Mouse (Mus musculus): Measurements from ENCODE around the gene Foxp1.

Gene Foxp1

GRCm38 (mm10) chr6:99028161-99028988 lies 494.1 kb downstream of the Foxp1 start:
- no peak for TF ChIP-seq GATA4 (IDR thresholded peaks at IDR 0.05; ENCODE audit: insufficient replicate concordance, low read length)

- no peak for TF ChIP-seq GATA4 (IDR thresholded peaks at IDR 0.05; ENCODE audit: insufficient replicate concordance, low read length)
These were observed 494.9 kb downstream of the Foxp1 start for GRCm38 (mm10) chr6:99027542-99028160.

GRCm38 (mm10) chr6:99026635-99027541 lies 495.6 kb downstream of the Foxp1 start:
- TF ChIP-seq GATA4 (IDR thresholded peaks at IDR 0.05; ENCODE audit: insufficient replicate concordance, low read length) = no peak

DNA sequence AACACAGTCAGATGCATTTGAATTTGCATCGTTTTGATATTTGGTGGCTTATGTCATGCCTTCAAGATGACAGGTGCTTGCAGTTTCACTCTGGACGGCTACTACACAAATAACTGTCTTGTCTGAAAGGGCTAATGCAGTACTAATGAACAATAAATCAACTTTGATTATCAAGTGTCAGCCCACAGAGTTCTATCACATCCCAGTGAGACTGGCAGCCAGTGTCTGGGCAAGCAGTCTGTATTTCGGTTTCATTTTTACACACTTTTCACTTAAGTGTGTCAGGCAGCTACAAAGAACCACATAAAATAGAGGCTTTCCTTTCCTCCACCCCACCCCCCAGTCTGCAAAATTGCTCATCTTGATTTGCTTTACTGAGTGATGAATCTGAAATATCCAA lies 496.5 kb downstream of the Foxp1 start:
- TF ChIP-seq GATA4 (IDR thresholded peaks at IDR 0.05; ENCODE audit: insufficient replicate concordance, low read length) = no peak

DNA sequence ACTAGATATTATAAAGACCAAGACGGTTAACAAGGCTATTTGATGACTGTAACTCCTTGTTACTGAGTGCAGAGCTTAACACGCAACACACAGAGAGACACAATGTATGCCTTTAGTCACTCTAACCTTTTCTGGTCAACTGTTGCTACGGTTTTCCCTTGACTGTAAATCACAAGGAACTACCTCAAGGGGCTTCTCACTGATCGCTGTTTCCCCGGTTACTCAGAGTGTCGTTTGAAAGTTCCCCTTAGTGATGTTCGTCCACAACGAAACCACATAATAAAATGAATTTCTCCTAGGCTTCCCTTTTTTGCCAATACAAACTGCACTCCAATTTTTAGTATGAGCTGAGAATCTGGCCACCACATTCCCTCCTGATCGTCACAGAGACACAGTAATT lies 497.9 kb downstream of the Foxp1 start:
- no peak for TF ChIP-seq GATA4 (IDR thresholded peaks at IDR 0.05; ENCODE audit: insufficient replicate concordance, low read length)

GRCm38 (mm10) chr6:99020570-99021444 lies 501.7 kb downstream of the Foxp1 start:
- TF ChIP-seq GATA4 (IDR thresholded peaks at IDR 0.05; ENCODE audit: insufficient replicate concordance, low read length) = peak; percentile 76; the same call in 1 of the 2 replicates

DNA sequence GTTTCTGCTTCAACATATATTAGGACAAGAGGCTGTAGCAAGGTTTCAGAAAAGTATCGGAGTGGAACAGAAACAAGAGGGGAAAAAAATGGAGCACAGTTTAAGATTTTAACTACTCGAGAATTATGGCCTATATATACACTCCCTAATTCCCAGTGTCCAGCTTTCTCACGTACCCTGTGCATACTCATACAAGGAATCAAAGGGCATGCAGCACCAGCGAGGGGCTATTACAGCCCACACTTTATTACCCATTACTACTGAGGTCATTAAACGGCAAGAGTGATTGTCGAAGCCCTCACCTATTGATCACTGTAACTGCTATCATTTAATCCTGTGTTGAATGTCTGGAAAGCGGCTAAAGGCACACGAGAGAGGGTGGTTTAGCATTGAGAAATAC lies 502.8 kb downstream of the Foxp1 start:
- no peak for TF ChIP-seq GATA4 (IDR thresholded peaks at IDR 0.05; ENCODE audit: insufficient replicate concordance, low read length)

- no peak for TF ChIP-seq GATA4 (IDR thresholded peaks at IDR 0.05; ENCODE audit: insufficient replicate concordance, low read length)
These were observed 503.3 kb downstream of the Foxp1 start for GRCm38 (mm10) chr6:99019266-99019665.

GRCm38 (mm10) chr6:99013866-99014502 lies 508.5 kb downstream of the Foxp1 start:
- no peak for TF ChIP-seq GATA4 (IDR thresholded peaks at IDR 0.05; ENCODE audit: insufficient replicate concordance, low read length)

GRCm38 (mm10) chr6:99013119-99013865 lies 509.2 kb downstream of the Foxp1 start:
- no peak for TF ChIP-seq GATA4 (IDR thresholded peaks at IDR 0.05; ENCODE audit: insufficient replicate concordance, low read length)

- peak; percentile 12; the same call in 1 of the 2 replicates for TF ChIP-seq GATA4 (IDR thresholded peaks at IDR 0.05; ENCODE audit: insufficient replicate concordance, low read length)
These were observed 510.5 kb downstream of the Foxp1 start for GRCm38 (mm10) chr6:99011895-99012584.

DNA sequence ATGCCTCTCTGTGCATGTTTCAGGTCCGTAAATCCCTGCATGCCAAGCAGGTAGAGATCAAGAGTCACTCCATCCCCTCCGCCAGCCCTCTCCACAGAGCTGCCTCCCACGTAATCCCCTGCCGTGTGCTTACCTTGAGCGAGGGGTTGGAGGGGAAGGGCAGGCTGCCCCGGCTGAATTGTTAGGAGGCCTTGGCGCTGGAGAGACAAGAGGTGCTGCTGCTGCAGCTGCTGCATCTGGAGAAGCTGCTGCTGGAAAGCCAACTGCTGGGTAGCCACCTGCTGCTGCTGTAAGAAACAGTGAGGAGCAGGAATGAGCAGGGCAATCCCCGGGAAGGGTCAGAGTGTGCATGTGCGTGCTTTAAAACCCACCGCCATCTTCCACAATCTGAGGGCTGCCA lies 512.8 kb downstream of the Foxp1 start:
- TF ChIP-seq GATA4 (IDR thresholded peaks at IDR 0.05; ENCODE audit: insufficient replicate concordance, low read length) = no peak

- no peak for TF ChIP-seq GATA4 (IDR thresholded peaks at IDR 0.05; ENCODE audit: insufficient replicate concordance, low read length)
These were observed 514.0 kb downstream of the Foxp1 start for GRCm38 (mm10) chr6:99008565-99008964.

All from liver, adult (tissue).